Mouse (Mus musculus) thymus, adult 2 months (tissue): ENCODE measurements around the gene Arhgap23.

Source experiments
- CTCF ChIP-seq: fragments of 200-500 bp; IDR thresholded peaks from 2 replicates; pipeline ENCODE4 v1.5.1; 2012; ENCODE audit warnings: mild to moderate bottlenecking, control low read depth, low read length, moderate library complexity, borderline replicate concordance; ENCODE audit not compliant: control insufficient read depth, poor library complexity, insufficient read depth; ENCODE audit errors: extremely low read depth
- POLR2A ChIP-seq: fragments of 200-500 bp; IDR thresholded peaks from 2 replicates; pipeline ENCODE4 v1.6.1; 2012; ENCODE audit warnings: mild to moderate bottlenecking, low read length, control low read depth, moderate library complexity; ENCODE audit not compliant: control insufficient read depth, poor library complexity, insufficient read depth; ENCODE audit errors: extremely low read depth

DNA sequence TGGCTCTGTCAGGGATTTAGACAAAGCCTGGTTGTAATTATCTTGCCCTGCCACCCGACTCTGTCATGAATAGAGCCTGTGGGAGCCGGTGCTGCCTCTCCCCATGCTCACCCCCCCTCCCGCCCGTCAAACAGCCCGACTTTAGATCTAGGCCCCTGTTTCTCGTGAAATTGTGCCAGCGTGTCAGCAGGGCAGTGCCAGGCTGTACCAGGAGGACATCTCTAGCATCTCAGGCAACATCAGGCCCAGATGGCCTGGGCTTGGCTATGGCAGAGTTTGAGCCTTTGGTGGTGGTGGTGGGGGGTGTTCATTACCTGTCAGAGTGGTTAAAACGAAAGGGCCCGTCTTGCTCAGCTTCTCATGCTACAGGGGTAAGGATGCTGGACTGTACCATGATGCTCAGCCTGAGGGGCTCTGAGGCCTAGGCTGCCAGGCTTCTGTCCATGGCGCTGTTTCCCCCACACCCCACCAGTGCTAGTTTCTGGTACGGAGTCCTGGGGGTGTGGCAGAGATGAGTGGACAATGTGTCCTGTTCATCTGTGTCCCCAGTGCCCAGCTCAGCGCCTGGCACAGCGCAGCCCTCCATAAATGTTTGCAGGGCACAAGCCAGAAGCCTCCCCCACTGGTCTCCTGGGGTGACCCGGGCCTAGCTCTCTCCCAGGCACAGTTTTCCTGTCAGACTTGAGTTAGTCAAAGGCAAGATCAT, 3.7 kb downstream of the Arhgap23 start:
- TF ChIP-seq CTCF = no peak
- no peak for TF ChIP-seq POLR2A
